In the genomic region with DNA sequence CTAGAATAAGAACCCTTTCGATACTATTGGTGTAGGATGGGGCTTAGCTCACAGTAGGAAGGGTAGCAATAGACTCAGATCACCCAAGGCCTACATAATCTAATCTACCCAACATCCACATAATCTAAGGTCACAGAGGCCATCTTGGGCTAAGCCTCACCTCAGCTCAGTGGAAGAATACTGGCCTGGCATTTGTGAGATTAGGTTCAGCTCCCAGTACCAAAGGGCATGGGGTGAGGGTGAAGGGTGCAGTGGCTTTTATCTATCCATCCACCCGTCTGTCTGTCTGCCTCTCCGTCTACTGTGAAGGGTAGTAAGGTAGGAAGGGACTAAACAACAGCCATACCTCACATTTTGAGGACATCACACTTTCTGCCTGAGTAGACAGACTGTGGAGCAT, we compare ENCODE assay signal across 22 mouse cellular contexts. TPM values are rescaled to one million over a fixed set of nuclear protein-coding genes. Genes with fewer than 3 reads are reported as not detected.
DNase-seq lines count a peak whose midpoint lies in the region; ATAC-seq and TF ChIP-seq lines count a peak whose summit lies in the region.
"Had no signal": no experiment of that assay in that cellular context is flagged by ENCODE, and none has a peak within 500 bp of the region (broad histone marks: within the 10 kb centered on the region; RNA-seq: fewer than 3 reads in every experiment).

No protein-coding gene starts in this region.

- TF ChIP-seq CTCF in left cerebral cortex, adult 2 months (IDR thresholded peaks at IDR 0.05): no peak

- intact Hi-C loops in heart, postnatal 25 days (cut with DNase I): no loop called here
- intact Hi-C loops in left cerebral cortex, adult 2 months (cut with DNase I): no loop called here

- peak overlapping the region; percentile 86 for H3K27ac ChIP-seq in liver, embryonic 13.5 days
- H3K27ac ChIP-seq in left cerebral cortex, adult 2 months: no peak overlapping the region
- H3K27ac ChIP-seq: embryonic facial prominence, embryonic 10.5 days; forebrain, embryonic 12.5 days; gastrocnemius, adult 2 months; heart, embryonic 10.5 days; hindbrain, embryonic 15.5 days; midbrain, embryonic 13.5 days had no signal

- peak; percentile 90 for ATAC-seq in erythroblast, adult 5-6 weeks (replicated peaks; ENCODE audit: low FRiP score, poor library complexity, severe bottlenecking)
- peak; percentile 98 for ATAC-seq in liver, embryonic 13.5 days (ENCODE audit: low read depth)
- ATAC-seq in megakaryocyte-erythroid progenitor cell, adult 5-6 weeks (replicated peaks; ENCODE audit: low FRiP score, low TSS enrichment, poor library complexity, severe bottlenecking): peak; percentile 95
- ATAC-seq: midbrain, embryonic 13.5 days had no signal

- 24% methylated on average over 3 of the region's 3 CpGs for WGBS in liver, embryonic 13.5 days (ENCODE audit: insufficient replicate concordance)

- DNase-seq in heart, adult 11 months: peak; percentile 76
- no peak for DNase-seq in heart, postnatal 25 days (ENCODE audit: low spot score)
- DNase-seq in liver, embryonic 13.5 days: peak; percentile 73
- DNase-seq in left cerebral cortex, adult 2 months (ENCODE audit: extremely low spot score in 1 of 2, low spot score in 2 of 2): no peak
- no peak for DNase-seq in kidney, postnatal 10 days
- DNase-seq in gastrocnemius, postnatal 25 days: no peak
- DNase-seq: adrenal gland, postnatal 25 days; cerebellum, adult 11 months; cerebellum, postnatal 10 days; gastrocnemius, adult 2 months; kidney, postnatal 4 days; lung, adult 18-20 months; lung, postnatal 10 days; thymus, postnatal 4 days had no signal

- H3K9ac ChIP-seq in liver, embryonic 13.5 days: 0 out of 2 replicates have a peak overlapping the region, but pooled peaks have one; percentile 33
- H3K9ac ChIP-seq: forebrain, embryonic 12.5 days; hindbrain, embryonic 15.5 days; midbrain, embryonic 13.5 days had no signal

- H3K27me3 ChIP-seq in liver, embryonic 13.5 days: no peaks in the 10 kb centered on the region
- H3K27me3 ChIP-seq: forebrain, embryonic 12.5 days; hindbrain, embryonic 15.5 days; midbrain, embryonic 13.5 days had no signal

- H3K36me3 ChIP-seq in liver, embryonic 13.5 days: peaks cover 90% of the 10 kb centered on the region

- H3K4me1 ChIP-seq in liver, embryonic 13.5 days (replicated peaks): peaks cover 45% of the 10 kb centered on the region
- H3K4me1 ChIP-seq: embryonic facial prominence, embryonic 10.5 days; forebrain, embryonic 12.5 days; heart, embryonic 10.5 days; hindbrain, embryonic 15.5 days; midbrain, embryonic 13.5 days had no signal

- H3K4me3 ChIP-seq in liver, embryonic 13.5 days (replicated peaks): no peak overlapping the region
- no peak overlapping the region for H3K4me3 ChIP-seq in left cerebral cortex, adult 2 months
- H3K4me3 ChIP-seq: embryonic facial prominence, embryonic 10.5 days; forebrain, embryonic 12.5 days; gastrocnemius, adult 2 months; heart, embryonic 10.5 days; hindbrain, embryonic 15.5 days; midbrain, embryonic 13.5 days had no signal

- H3K4me2 ChIP-seq in liver, embryonic 13.5 days: peak overlapping the region; percentile 44
- H3K4me2 ChIP-seq: forebrain, embryonic 12.5 days; hindbrain, embryonic 15.5 days; midbrain, embryonic 13.5 days had no signal

- no peaks in the 10 kb centered on the region for H3K9me3 ChIP-seq in liver, embryonic 13.5 days (replicated peaks)
- H3K9me3 ChIP-seq: embryonic facial prominence, embryonic 10.5 days; forebrain, embryonic 12.5 days; heart, embryonic 10.5 days; hindbrain, embryonic 15.5 days; midbrain, embryonic 13.5 days had no signal

RNA-seq across cellular contexts. Expression of gene Igdcc4, which starts 30.7 kb away (rescaled TPM):
- total RNA-seq in heart, postnatal 25 days (2021): 10 to 100 TPM in 1 of 2 experiments, 1 to 10 TPM in 1; 8.9 to 10.3 TPM
- not detected in 2 replicates for total RNA-seq in erythroblast, adult 5-6 weeks (2015; ENCODE audit: low replicate concordance)
- total RNA-seq in erythroblast, adult 5-6 weeks (2017; ENCODE audit: low replicate concordance): 0.56 TPM in 1 of 2 replicates, not detected in the other
- 3.8 and 4.6 TPM in 2 replicates for polyA plus RNA-seq in liver, embryonic 13.5 days (2015; fragmentation: Nextera tagmentation; extraction: Ambion mirVana)
- 0.35 TPM in 1 of 2 replicates, not detected in the other for total RNA-seq in megakaryocyte-erythroid progenitor cell, adult 5-6 weeks (2014; fragmentation: Nextera tagmentation)
- total RNA-seq in megakaryocyte-erythroid progenitor cell, adult 5-6 weeks (2017): 0.42 TPM in 1 of 2 replicates, not detected in the other
- total RNA-seq in left cerebral cortex, adult 2 months (2021): 10 to 100 TPM; 31.8 to 33.7 TPM
- total RNA-seq in gastrocnemius, postnatal 25 days (2021): 10 to 100 TPM; 26.4 to 27.3 TPM
- total RNA-seq: neutrophil, adult 5-6 weeks had no signal

RNA-seq across cellular contexts. Expression of gene Dpp8, which starts 38.4 kb away (rescaled TPM):
- 10 to 100 TPM; 57.4 to 68.0 TPM for total RNA-seq in heart, postnatal 25 days (2021)
- total RNA-seq in erythroblast, adult 5-6 weeks (2015; ENCODE audit: low replicate concordance): 32.0 and 46.1 TPM in 2 replicates
- total RNA-seq in erythroblast, adult 5-6 weeks (2017; ENCODE audit: low replicate concordance): 62.7 and 69.0 TPM in 2 replicates
- polyA plus RNA-seq in liver, embryonic 13.5 days (2015; fragmentation: Nextera tagmentation; extraction: Ambion mirVana): 16.3 and 21.2 TPM in 2 replicates
- total RNA-seq in megakaryocyte-erythroid progenitor cell, adult 5-6 weeks (2014; fragmentation: Nextera tagmentation): 76.5 and 88.9 TPM in 2 replicates
- total RNA-seq in megakaryocyte-erythroid progenitor cell, adult 5-6 weeks (2017): 77.5 and 95.5 TPM in 2 replicates
- total RNA-seq in left cerebral cortex, adult 2 months (2021): 100 to 1,000 TPM; 166 to 172 TPM
- total RNA-seq in gastrocnemius, postnatal 25 days (2021): 100 to 1,000 TPM; 101 to 128 TPM

RNA-seq across cellular contexts. Expression of gene Hacd3, which starts 49.1 kb away (rescaled TPM):
- total RNA-seq in heart, postnatal 25 days (2021): 10 to 100 TPM; 17.3 to 18.5 TPM
- 6.1 and 18.3 TPM in 2 replicates for total RNA-seq in erythroblast, adult 5-6 weeks (2015; ENCODE audit: low replicate concordance)
- total RNA-seq in erythroblast, adult 5-6 weeks (2017; ENCODE audit: low replicate concordance): 19.9 and 20.2 TPM in 2 replicates
- polyA plus RNA-seq in liver, embryonic 13.5 days (2015; fragmentation: Nextera tagmentation; extraction: Ambion mirVana): 55.7 and 69.5 TPM in 2 replicates
- total RNA-seq in megakaryocyte-erythroid progenitor cell, adult 5-6 weeks (2014; fragmentation: Nextera tagmentation): 40.4 and 48.9 TPM in 2 replicates
- total RNA-seq in megakaryocyte-erythroid progenitor cell, adult 5-6 weeks (2017): 68.1 and 71.5 TPM in 2 replicates
- total RNA-seq in left cerebral cortex, adult 2 months (2021): 100 to 1,000 TPM; 148 to 158 TPM
- total RNA-seq in gastrocnemius, postnatal 25 days (2021): 10 to 100 TPM in 1 of 2 experiments, 1 to 10 TPM in 1; 8.2 to 11.9 TPM

Comparison
In these comparisons a context has a peak if more than half of its experiments do, and no peak if none do; other contexts are left out.
1. DNase-seq: peak in heart, adult 11 months (single experiment) and liver, embryonic 13.5 days (single experiment); none in heart, postnatal 25 days (single experiment), left cerebral cortex, adult 2 months (0 of 2), kidney, postnatal 10 days (single experiment) and gastrocnemius, postnatal 25 days (single experiment).
2. RNA of gene Igdcc4, which starts 30.7 kb away (total RNA-seq): 31.8 to 33.7 TPM in left cerebral cortex, adult 2 months, 26.4 to 27.3 TPM in gastrocnemius, postnatal 25 days and 8.9 to 10.3 TPM in heart, postnatal 25 days; 0.35 to 0.42 TPM in megakaryocyte-erythroid progenitor cell, adult 5-6 weeks and 0.56 TPM in erythroblast, adult 5-6 weeks; every median in the first group is over 4 times any median in the second.
3. Peak in every context shown above with its lines, with median percentiles within 50 percentile points of each other: ATAC-seq.